Mouse (Mus musculus) liver, embryonic 14.5 days (tissue): Measurements from ENCODE around the gene Ovol1. TPM values are rescaled to one million over a fixed set of nuclear protein-coding genes. Genes with fewer than 3 reads are reported as not detected.
A peak's percentile ranks its signal among the peaks of the same experiment; 100 is the strongest.

Source experiments
- ATAC-seq: fragments of 200-750 bp; cut with Nextera tagmentation; 2 replicates; pipeline ENCODE4 v1.8.0; 2017; ENCODE audit warnings: moderate number of reproducible peaks, mild to moderate bottlenecking, moderate library complexity; ENCODE audit not compliant: insufficient read depth
- DNase-seq, 3 experiments: peaks; one replicate each; pipeline ENCODE4 v3.0.0-alpha.2; 2012 to 2013; ENCODE audit warnings: low read depth in 3 of 3, low spot score in 3 of 3
- H3K27ac ChIP-seq: fragments of 300-500 bp; sonication (generic); 2 replicates; pipeline ENCODE4 v1.5.1; 2014; ENCODE audit warnings: moderate library complexity, mild to moderate bottlenecking, control low read depth, inconsistent platforms
- H3K27me3 ChIP-seq: fragments of 300-500 bp; sonication (generic); 2 replicates; pipeline ENCODE4 v1.6.1; 2014; ENCODE audit warnings: mild to moderate bottlenecking, low read length, moderate library complexity; ENCODE audit not compliant: control insufficient read depth, insufficient read depth
- H3K36me3 ChIP-seq: fragments of 300-500 bp; sonication (generic); replicated peaks from 2 replicates; pipeline ENCODE4 v1.6.1; 2014; ENCODE audit warnings: low read depth; ENCODE audit not compliant: control insufficient read depth, insufficient read depth
- H3K4me1 ChIP-seq, 2 experiments: fragments of 200-500 bp in 1 of 2; fragments of 300-500 bp in 1 of 2; sonication (generic) in 1 of 2; replicated peaks; 2 replicates each; pipeline ENCODE4 v1.6.1; 2012 to 2014; ENCODE audit warnings: antibody characterized with exemption in 1 of 2, inconsistent platforms in 1 of 2, low read length in 1 of 2; ENCODE audit not compliant: control insufficient read depth in 2 of 2, insufficient read depth in 2 of 2
- H3K4me2 ChIP-seq: fragments of 300-500 bp; sonication (generic); 2 replicates; pipeline ENCODE4 v1.6.1; 2014; ENCODE audit warnings: low read depth, mild to moderate bottlenecking, control low read depth, moderate library complexity
- H3K4me3 ChIP-seq, 2 experiments: fragments of 200-500 bp in 1 of 2; fragments of 300-500 bp in 1 of 2; sonication (generic) in 1 of 2; 2 replicates each; pipeline ENCODE4 v1.5.1; 2012 to 2014; ENCODE audit warnings: low read depth in 2 of 2, low read length in 2 of 2, mild to moderate bottlenecking in 2 of 2, control low read depth in 1 of 2, inconsistent platforms in 1 of 2, moderate library complexity in 1 of 2; ENCODE audit not compliant: insufficient read depth in 1 of 2
- H3K9ac ChIP-seq: fragments of 300-500 bp; sonication (generic); replicated peaks from 2 replicates; pipeline ENCODE4 v1.6.1; 2014; ENCODE audit warnings: mild to moderate bottlenecking, control low read depth, moderate library complexity
- H3K9me3 ChIP-seq: fragments of 300-500 bp; sonication (generic); 2 replicates; pipeline ENCODE4 v1.6.1; 2016; ENCODE audit warnings: low read length, mixed read lengths; ENCODE audit not compliant: control insufficient read depth
- CTCF ChIP-seq: IDR thresholded peaks from 2 replicates; pipeline ENCODE4 v1.5.1; 2016; ENCODE audit warnings: antibody characterized with exemption, low read depth, control low read depth
- EP300 ChIP-seq: IDR thresholded peaks from 2 replicates; pipeline ENCODE4 v1.6.1; 2016; ENCODE audit warnings: antibody characterized with exemption, low read depth
- WGBS: fragments of 180-500 bp; shearing (Covaris S2); extraction: QIAGEN DNeasy Blood & Tissue Kit; methylation state at CpG from one replicate; pipeline ENCODE4 v1.1.7; 2014; ENCODE audit not compliant: insufficient replicate concordance; 5-methylcytosine and 5-hydroxymethylcytosine counted together
- polyA plus RNA-seq, 2 experiments: library from polyadenylated mRNA; depleted of rRNA in 1 of 2; stranded (reverse) in 1 of 2; unstranded in 1 of 2; fragments of >200 nt; fragmentation: Nextera tagmentation in 1 of 2; extraction: Ambion mirVana in 1 of 2; gene quantifications; 2 replicates each; pipeline versions ENCODE4 v1.2.1 to v1.2.3; 2012 to 2014

Ovol1 gene
- polyA plus RNA-seq, 2 experiments, result 0.01 TPM; not detected in 1

DNA sequence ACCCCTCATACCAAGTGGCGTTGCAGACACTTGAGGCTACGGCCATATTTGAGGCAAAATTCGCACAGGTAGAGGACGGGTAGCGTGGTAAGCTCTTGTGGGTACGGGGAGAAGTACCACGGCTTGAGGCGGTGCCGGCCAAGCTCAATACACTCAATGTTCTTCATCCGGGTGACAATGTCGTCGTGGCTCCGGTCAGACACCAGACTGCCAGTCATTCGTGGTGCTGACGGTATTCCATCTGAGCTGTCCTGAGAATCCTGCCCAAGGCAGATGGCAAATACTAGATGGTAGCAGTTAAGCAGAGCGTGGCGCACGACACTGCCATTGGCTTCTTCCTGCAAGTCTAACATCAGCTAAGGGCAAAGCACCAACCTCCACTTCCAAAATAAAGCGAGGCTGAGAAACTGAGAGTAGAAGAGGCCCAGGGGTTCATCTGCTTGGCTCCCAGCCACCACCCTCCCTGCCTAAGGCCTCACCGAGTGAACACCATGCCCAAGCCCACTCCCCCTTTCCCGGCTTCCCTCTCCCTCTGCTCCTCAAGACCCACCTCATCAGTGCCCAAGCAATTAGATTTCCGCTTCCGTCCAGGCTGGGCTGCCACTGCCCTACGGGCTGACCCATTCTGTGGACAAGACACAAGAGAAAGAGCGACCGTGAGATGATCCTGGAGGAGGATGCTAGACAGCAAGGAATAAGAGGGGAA, 47.4 kb upstream of the Ovol1 start:
- no peak for TF ChIP-seq EP300
- H3K4me2 ChIP-seq, result no peak overlapping the region
- no peak overlapping the region for H3K27ac ChIP-seq
- peaks cover 11 to 25% of the 10 kb centered on the region in 2 experiments for H3K4me1 ChIP-seq
- H3K4me3 ChIP-seq, result no peak overlapping the region
- peaks cover 41% of the 10 kb centered on the region for H3K36me3 ChIP-seq
- H3K9ac ChIP-seq, result no peak overlapping the region
- H3K9me3 ChIP-seq, result no peaks in the 10 kb centered on the region
- 90% methylated on average over 26 of the region's 26 CpGs for WGBS
- DNase-seq, result no peak
- H3K27me3 ChIP-seq, result no peaks in the 10 kb centered on the region
- no peak for ATAC-seq

- H3K36me3 ChIP-seq, result peaks cover 41% of the 10 kb centered on the region
Observed at GRCm38 (mm10) chr19:5606196-5606595, 45.8 kb upstream of the Ovol1 start.

DNA sequence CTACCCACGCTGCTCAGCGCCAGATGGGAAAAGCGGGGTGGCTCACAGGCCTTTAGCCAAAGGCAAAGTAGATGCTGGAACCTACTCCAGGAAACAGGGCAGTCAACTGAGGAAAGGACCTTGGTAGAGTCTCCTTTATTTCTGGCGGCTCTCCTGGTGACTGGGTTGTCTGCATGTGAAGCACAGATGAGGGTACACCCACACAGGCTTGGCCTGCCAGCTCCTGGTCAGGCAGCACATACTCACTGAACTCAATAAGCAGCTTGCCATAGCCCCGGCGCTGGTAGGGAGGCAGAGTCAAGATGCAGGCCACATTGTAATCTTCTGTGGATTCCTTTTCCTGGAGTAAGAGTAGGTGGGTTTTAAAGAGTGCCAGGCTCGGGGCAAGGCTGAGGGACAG, 44.7 kb upstream of the Ovol1 start:
- H3K4me1 ChIP-seq, result peaks cover 0 to 15% of the 10 kb centered on the region in 2 experiments
- no peak for ATAC-seq
- H3K4me2 ChIP-seq, result no peak overlapping the region
- H3K9me3 ChIP-seq, result no peaks in the 10 kb centered on the region
- 89% methylated on average over 7 of the region's 7 CpGs for WGBS
- no peak for DNase-seq
- no peaks in the 10 kb centered on the region for H3K27me3 ChIP-seq
- no peak overlapping the region for H3K27ac ChIP-seq
- H3K36me3 ChIP-seq, result peaks cover 41% of the 10 kb centered on the region
- no peak overlapping the region for H3K4me3 ChIP-seq
- TF ChIP-seq EP300 (no peak), CTCF (no peak)
- H3K9ac ChIP-seq, result no peak overlapping the region

More at GRCm38 (mm10) chr19:5606196-5606595, 45.8 kb upstream of the Ovol1 start:
- Histone ChIP-seq H3K9ac (no peak overlapping the region), H3K4me3 (no peak overlapping the region), H3K27me3 (no peaks in the 10 kb centered on the region), H3K9me3 (no peaks in the 10 kb centered on the region), H3K4me2 (no peak overlapping the region), H3K27ac (no peak overlapping the region), H3K4me1 (peaks cover 6 to 22% of the 10 kb centered on the region in 2 experiments)
- DNase-seq, result no peak
- ATAC-seq, result no peak
- 78% methylated on average over 8 of the region's 8 CpGs for WGBS
- TF ChIP-seq CTCF (no peak), EP300 (no peak)

DNA sequence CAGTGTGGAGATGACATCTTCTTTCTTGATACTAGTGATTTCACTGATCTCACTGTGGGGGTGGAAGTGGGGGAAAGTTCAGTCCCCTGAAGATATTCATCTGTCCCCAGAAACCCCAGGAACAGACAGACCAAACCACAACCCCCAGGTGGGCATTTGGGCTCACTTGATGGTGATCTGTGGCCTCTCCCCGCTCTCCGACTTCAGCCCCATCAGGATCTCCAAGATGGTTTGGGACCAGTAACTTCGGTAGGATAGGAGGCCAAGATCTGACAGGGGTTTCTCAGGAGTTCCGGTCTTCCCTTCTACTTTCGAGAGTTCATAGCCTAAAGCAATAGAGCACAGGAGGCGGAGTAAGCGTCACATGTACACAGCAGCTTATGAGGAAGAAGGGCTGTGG, 43.2 kb upstream of the Ovol1 start:
- Histone ChIP-seq H3K9ac (no peak overlapping the region), H3K4me2 (no peak overlapping the region), H3K27ac (no peak overlapping the region), H3K4me3 (no peak overlapping the region), H3K4me1 (peaks cover 0 to 8% of the 10 kb centered on the region in 2 experiments; a peak in 2 of 4 replicates), H3K36me3 (peaks cover 39% of the 10 kb centered on the region), H3K27me3 (no peaks in the 10 kb centered on the region), H3K9me3 (no peaks in the 10 kb centered on the region)
- no peak for TF ChIP-seq EP300
- no peak for TF ChIP-seq CTCF
- DNase-seq (no peak), ATAC-seq (no peak)
- WGBS, result 77% methylated on average over 7 of the region's 7 CpGs

DNA sequence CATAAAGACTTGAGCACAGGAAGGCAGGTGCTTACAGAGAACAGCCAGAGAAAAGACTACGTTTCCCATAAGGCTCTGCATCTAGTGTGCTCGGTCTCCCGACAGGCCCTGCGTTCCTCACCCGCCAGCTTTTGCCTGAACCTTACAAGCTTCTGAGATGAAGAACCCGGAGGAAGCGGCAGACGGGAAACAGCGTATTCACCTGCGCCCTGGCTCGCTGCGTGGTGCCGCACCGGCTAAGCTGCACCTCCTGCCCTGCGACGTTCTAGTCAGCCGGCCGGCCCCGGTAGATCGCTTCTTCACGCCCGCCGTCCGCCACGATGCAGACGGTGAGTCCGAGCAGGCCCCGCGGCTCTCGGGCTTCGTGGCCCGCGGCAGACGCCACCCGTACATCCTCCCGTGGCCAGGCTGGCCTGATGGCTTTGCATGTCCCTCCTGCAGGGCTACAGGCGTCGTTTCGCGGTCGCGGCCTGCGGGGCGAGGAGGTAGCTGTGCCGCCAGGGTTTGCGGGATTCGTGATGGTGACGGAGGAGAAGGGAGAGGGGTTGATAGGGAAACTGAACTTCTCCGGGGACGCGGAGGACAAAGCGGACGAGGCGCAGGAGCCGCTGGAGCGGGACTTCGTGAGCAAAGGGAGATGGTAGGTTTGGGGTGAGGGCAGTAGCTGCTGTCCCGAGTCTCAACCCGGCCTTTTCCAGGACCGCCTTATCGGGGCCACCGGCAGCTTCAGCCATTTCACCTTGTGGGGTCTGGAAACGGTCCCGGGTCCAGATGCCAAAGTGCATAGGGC, 41.5 kb upstream of the Ovol1 start, which contains the start of gene Rnaseh2c:
TSS of gene Rnaseh2c (plus strand) at position 122 of the 790 bp plus-strand sequence.
- no peaks in the 10 kb centered on the region for H3K9me3 ChIP-seq
- H3K4me3 ChIP-seq, result peak within 1 kb of the TSS; percentile 68 to 72
- DNase-seq (peak; percentile 67 to 76 (median 71)), ATAC-seq (peak; percentile 78)
- H3K4me2 ChIP-seq, result peak within 1 kb of the TSS; percentile 68
- H3K9ac ChIP-seq, result peak within 1 kb of the TSS; percentile 73
- TF ChIP-seq CTCF (no peak), EP300 (no peak)
- H3K27me3 ChIP-seq, result no peaks in the 10 kb centered on the region
- peaks cover 0 to 8% of the 10 kb centered on the region in 2 experiments; a peak in 2 of 4 replicates for H3K4me1 ChIP-seq
- WGBS, result under 1% methylated on average over 64 of the region's 64 CpGs
- peaks cover 22% of the 10 kb centered on the region for H3K36me3 ChIP-seq
- H3K27ac ChIP-seq, result peak within 1 kb of the TSS; percentile 72
